Mouse (Mus musculus): ENCODE measurements around the gene Rap1gds1.

DNA sequence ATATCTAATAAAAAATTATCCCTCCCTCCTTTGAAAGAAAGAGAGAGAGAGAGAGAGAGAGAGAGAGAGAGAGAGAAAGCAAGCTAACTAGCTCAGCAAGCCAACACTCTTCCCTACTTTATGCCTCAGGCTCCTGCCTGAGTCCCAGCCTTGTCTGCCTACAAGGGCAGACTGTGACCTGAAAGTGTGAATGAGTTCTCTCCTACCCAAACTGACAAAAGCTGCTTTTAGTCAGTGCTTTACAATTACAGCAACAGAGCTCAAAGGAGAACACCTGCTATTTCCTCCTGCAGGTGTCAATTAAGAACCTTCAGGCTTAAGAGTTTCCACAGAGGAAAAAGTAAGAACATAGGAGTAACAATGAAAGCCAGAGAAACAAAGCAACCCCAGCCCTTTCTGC lies 69.3 kb downstream of the Rap1gds1 start:
- TF ChIP-seq CTCF (IDR thresholded peaks at IDR 0.05; ENCODE audit: control insufficient read depth, insufficient read depth, insufficient replicate concordance, low read depth, low read length) (no peak), POLR2A (IDR thresholded peaks at IDR 0.05; ENCODE audit: control insufficient read depth, low read depth, low read length) (no peak)
